In the genomic region with DNA sequence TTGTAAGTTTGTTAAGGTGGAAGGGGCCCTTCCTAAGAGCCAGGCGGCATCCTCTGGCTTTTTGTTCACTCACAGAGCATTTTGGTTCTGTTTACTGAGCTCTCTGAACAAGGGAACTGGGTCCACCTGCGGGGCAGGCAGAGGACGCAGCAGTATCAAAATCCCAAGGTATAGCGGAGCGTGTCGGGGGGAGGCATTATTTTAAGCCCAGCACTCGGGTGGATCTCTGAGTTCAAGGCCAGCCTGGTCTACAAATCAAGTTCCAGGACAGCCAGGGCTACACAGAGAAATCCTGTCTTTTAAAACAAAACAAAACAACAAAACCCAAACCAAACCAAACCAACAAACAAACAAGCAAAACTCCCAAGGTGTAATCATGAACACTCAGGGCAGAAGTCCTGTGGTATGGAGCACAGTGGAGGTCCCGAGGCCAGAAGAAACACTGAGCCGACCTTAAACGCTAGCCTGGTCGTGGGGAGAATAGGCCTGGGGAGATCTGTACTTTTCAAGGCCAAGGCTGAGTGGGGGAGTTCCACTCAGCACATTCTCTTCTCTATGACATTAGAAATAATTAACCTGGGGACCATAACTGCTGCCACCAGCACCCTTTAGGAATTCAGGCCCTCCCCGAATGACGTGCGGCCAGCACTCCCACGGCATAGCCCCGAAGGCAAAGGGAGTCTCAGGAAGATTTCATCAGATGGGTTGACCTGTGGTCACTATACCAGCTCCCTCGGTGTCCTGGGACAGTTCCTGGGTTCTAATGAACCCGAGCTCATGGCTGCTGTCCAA, we compare ENCODE assay signal across 11 mouse cellular contexts. TPM values are rescaled to one million over a fixed set of nuclear protein-coding genes. Genes with fewer than 3 reads are reported as not detected.
DNase-seq lines count a peak whose midpoint lies in the region; ATAC-seq and TF ChIP-seq lines count a peak whose summit lies in the region.
"Had no signal": no experiment of that assay in that cellular context is flagged by ENCODE, and none has a peak within 500 bp of the region (broad histone marks: within the 10 kb centered on the region; RNA-seq: fewer than 3 reads in every experiment).

No protein-coding gene starts in this region.

- no peaks in the 10 kb centered on the region for H3K79me2 ChIP-seq in heart, adult 2 months (replicated peaks; ENCODE audit: control insufficient read depth, insufficient read depth, low read length)

- peaks cover 4% of the 10 kb centered on the region for H3K4me1 ChIP-seq in heart, adult 2 months (ENCODE audit: control insufficient read depth, insufficient read depth, low read length)
- H3K4me1 ChIP-seq in embryonic facial prominence, embryonic 10.5 days, result peaks cover 27% of the 10 kb centered on the region
- H3K4me1 ChIP-seq in kidney, adult 2 months (ENCODE audit: control insufficient read depth, insufficient read depth, low read length), result peaks cover 11% of the 10 kb centered on the region; the same call in 1 of the 2 replicates
- H3K4me1 ChIP-seq in liver, embryonic 12.5 days, result peaks cover 17% of the 10 kb centered on the region

- TF ChIP-seq CTCF in heart, adult 2 months (IDR thresholded peaks at IDR 0.05), result no peak
- no peak for TF ChIP-seq CTCF in kidney, adult 2 months (conservative IDR thresholded peaks at IDR 0.05; ENCODE audit: insufficient read depth, insufficient read length, low read depth, low read length)
- TF ChIP-seq CTCF in layer of hippocampus, adult 2 months (conservative IDR thresholded peaks at IDR 0.05), result no peak

- WGBS in heart, adult 2 months, result 48% methylated on average over 18 of the region's 18 CpGs
- WGBS in embryonic facial prominence, embryonic 10.5 days, result 81% methylated on average over 18 of the region's 18 CpGs
- 34% methylated on average over 18 of the region's 18 CpGs for WGBS in kidney, adult 2 months
- WGBS in liver, embryonic 12.5 days (ENCODE audit: insufficient replicate concordance), result 66% methylated on average over 18 of the region's 18 CpGs

- H3K27ac ChIP-seq in heart, adult 2 months, result peak overlapping the region; percentile 88
- H3K27ac ChIP-seq in embryonic facial prominence, embryonic 10.5 days (replicated peaks), result peak overlapping the region; percentile 63
- peak overlapping the region; percentile 93 for H3K27ac ChIP-seq in kidney, adult 2 months (ENCODE audit: insufficient read depth, low read depth, low read length)
- no peak overlapping the region for H3K27ac ChIP-seq in liver, embryonic 12.5 days
- no peak overlapping the region for H3K27ac ChIP-seq in layer of hippocampus, adult 2 months
- H3K27ac ChIP-seq: liver, embryonic 13.5 days had no signal

- no peak for ATAC-seq in liver, embryonic 12.5 days

- no peaks in the 10 kb centered on the region; the same call in 1 of the 2 replicates for H3K36me3 ChIP-seq in heart, adult 2 months (ENCODE audit: control insufficient read depth, insufficient read depth, low read length)
- H3K36me3 ChIP-seq in embryonic facial prominence, embryonic 10.5 days (replicated peaks), result no peaks in the 10 kb centered on the region
- H3K36me3 ChIP-seq in kidney, adult 2 months (ENCODE audit: control insufficient read depth, insufficient read depth, low read length), result no peaks in the 10 kb centered on the region
- H3K36me3 ChIP-seq in liver, embryonic 12.5 days, result no peaks in the 10 kb centered on the region
- H3K36me3 ChIP-seq: liver, embryonic 13.5 days had no signal

- intact Hi-C loops in heart, adult 2 months (cut with DNase I), result no loop called here

- H3K9ac ChIP-seq in heart, adult 2 months (ENCODE audit: low read depth, low read length), result peak overlapping the region; percentile 64
- no peak overlapping the region for H3K9ac ChIP-seq in liver, embryonic 12.5 days
- H3K9ac ChIP-seq: liver, embryonic 13.5 days had no signal

- no peaks in the 10 kb centered on the region for H3K27me3 ChIP-seq in heart, adult 2 months (ENCODE audit: control insufficient read depth, insufficient read depth, low read length)
- H3K27me3 ChIP-seq in embryonic facial prominence, embryonic 10.5 days (replicated peaks; ENCODE audit: low read depth, poor library complexity, severe bottlenecking), result peaks cover 20% of the 10 kb centered on the region
- H3K27me3 ChIP-seq in kidney, adult 2 months (replicated peaks; ENCODE audit: control insufficient read depth, insufficient read depth, low read length), result no peaks in the 10 kb centered on the region
- H3K27me3 ChIP-seq in liver, embryonic 12.5 days (replicated peaks), result peaks cover 22% of the 10 kb centered on the region

- TF ChIP-seq POLR2A in heart, adult 2 months (IDR thresholded peaks at IDR 0.05; ENCODE audit: insufficient read depth, low read depth, low read length), result 0 out of 2 replicates have a peak, but pooled peaks have one; percentile 21
- no peak for TF ChIP-seq POLR2A in kidney, adult 2 months (IDR thresholded peaks at IDR 0.05; ENCODE audit: low read depth, low read length)

- no peaks in the 10 kb centered on the region for H3K9me3 ChIP-seq in embryonic facial prominence, embryonic 10.5 days
- no peaks in the 10 kb centered on the region for H3K9me3 ChIP-seq in liver, embryonic 12.5 days (replicated peaks)
- H3K9me3 ChIP-seq: liver, embryonic 13.5 days had no signal

- peak overlapping the region; percentile 40 for H3K4me3 ChIP-seq in heart, adult 2 months
- H3K4me3 ChIP-seq in embryonic facial prominence, embryonic 10.5 days, result peak overlapping the region; percentile 42
- H3K4me3 ChIP-seq in kidney, adult 2 months (ENCODE audit: insufficient read depth, low read depth, low read length), result peak overlapping the region; percentile 49
- H3K4me3 ChIP-seq in liver, embryonic 12.5 days, result no peak overlapping the region
- H3K4me3 ChIP-seq in layer of hippocampus, adult 2 months, result no peak overlapping the region
- H3K4me3 ChIP-seq: liver, embryonic 13.5 days had no signal

- DNase-seq in heart, adult 2 months, result peak; percentile 17 to 40
- DNase-seq in heart, adult 18-20 months, result no peak
- no peak for DNase-seq in embryonic facial prominence, embryonic 10.5 days (ENCODE audit: low spot score)
- DNase-seq in kidney, adult 2 months, result peak; percentile 83
- no peak for DNase-seq in layer of hippocampus, adult 2 months (ENCODE audit: low spot score in 2 of 2)
- no peak for DNase-seq in thymus, postnatal 36 days
- DNase-seq in spleen, adult 12 weeks (ENCODE audit: low spot score), result no peak
- DNase-seq: liver, embryonic 13.5 days; right cerebral cortex, postnatal 4 days had no signal

- no peak for TF ChIP-seq EP300 in heart, adult 2 months (IDR thresholded peaks at IDR 0.05; ENCODE audit: insufficient read depth, low read depth, low read length)

- peak overlapping the region; percentile 0; the same call in 1 of the 2 replicates for H3K4me2 ChIP-seq in liver, embryonic 12.5 days
- H3K4me2 ChIP-seq: liver, embryonic 13.5 days had no signal

RNA-seq across cellular contexts. Expression of a gene that starts 10.4 kb away (rescaled TPM):
- total RNA-seq in heart, adult 2 months (2021), result 10 to 100 TPM; 42.5 to 51.6 TPM
- polyA plus RNA-seq in heart, adult 2 months (2012; rRNA removed), result 39.2 TPM in 2 replicates
- total RNA-seq in heart, adult 18-20 months (2021), result 10 to 100 TPM; 40.1 to 42.6 TPM
- polyA plus RNA-seq in embryonic facial prominence, embryonic 10.5 days (2016; fragmentation: Nextera tagmentation; extraction: Ambion mirVana), result 13.5 and 15.9 TPM in 2 replicates
- 50.6 and 54.8 TPM in 2 replicates for polyA plus RNA-seq in kidney, adult 2 months (2012; rRNA removed)
- polyA plus RNA-seq in liver, embryonic 12.5 days (2016; fragmentation: Nextera tagmentation; extraction: Ambion mirVana), result 14.1 and 14.5 TPM in 2 replicates
- 10 to 100 TPM; 88.7 to 94.8 TPM for total RNA-seq in layer of hippocampus, adult 2 months (2021)

RNA-seq across cellular contexts. Expression of a gene that starts 28.8 kb away (rescaled TPM):
- 10 to 100 TPM; 46.4 to 48.9 TPM for total RNA-seq in heart, adult 2 months (2021)
- 61.7 and 69.0 TPM in 2 replicates for polyA plus RNA-seq in heart, adult 2 months (2012; rRNA removed)
- 10 to 100 TPM; 50.4 to 53.2 TPM for total RNA-seq in heart, adult 18-20 months (2021)
- 64.7 and 64.9 TPM in 2 replicates for polyA plus RNA-seq in embryonic facial prominence, embryonic 10.5 days (2016; fragmentation: Nextera tagmentation; extraction: Ambion mirVana)
- 161 and 182 TPM in 2 replicates for polyA plus RNA-seq in kidney, adult 2 months (2012; rRNA removed)
- polyA plus RNA-seq in liver, embryonic 12.5 days (2016; fragmentation: Nextera tagmentation; extraction: Ambion mirVana), result 47.2 and 51.0 TPM in 2 replicates
- 100 to 1,000 TPM; 278 to 305 TPM for total RNA-seq in layer of hippocampus, adult 2 months (2021)

RNA-seq across cellular contexts. Expression of a gene that starts 41.7 kb away (rescaled TPM):
- total RNA-seq in heart, adult 2 months (2021), result 10 to 100 TPM; 41.4 to 41.9 TPM
- polyA plus RNA-seq in heart, adult 2 months (2012; rRNA removed), result 9.3 and 13.6 TPM in 2 replicates
- 10 to 100 TPM; 39.9 to 40.9 TPM for total RNA-seq in heart, adult 18-20 months (2021)
- 136 and 137 TPM in 2 replicates for polyA plus RNA-seq in embryonic facial prominence, embryonic 10.5 days (2016; fragmentation: Nextera tagmentation; extraction: Ambion mirVana)
- 13.3 and 16.7 TPM in 2 replicates for polyA plus RNA-seq in kidney, adult 2 months (2012; rRNA removed)
- 89.0 and 93.5 TPM in 2 replicates for polyA plus RNA-seq in liver, embryonic 12.5 days (2016; fragmentation: Nextera tagmentation; extraction: Ambion mirVana)
- 10 to 100 TPM; 70.4 to 82.6 TPM for total RNA-seq in layer of hippocampus, adult 2 months (2021)

RNA-seq across cellular contexts. Expression of a gene that starts 42.5 kb away (rescaled TPM):
- not detected for total RNA-seq in heart, adult 2 months (2021)
- 0.31 TPM in 1 of 2 replicates, not detected in the other for polyA plus RNA-seq in heart, adult 2 months (2012; rRNA removed)
- total RNA-seq in heart, adult 18-20 months (2021), result not detected
- 0.59 and 0.64 TPM in 2 replicates for polyA plus RNA-seq in embryonic facial prominence, embryonic 10.5 days (2016; fragmentation: Nextera tagmentation; extraction: Ambion mirVana)
- polyA plus RNA-seq in kidney, adult 2 months (2012; rRNA removed), result 0.13 and 0.31 TPM in 2 replicates
- polyA plus RNA-seq in liver, embryonic 12.5 days (2016; fragmentation: Nextera tagmentation; extraction: Ambion mirVana), result 0.22 TPM in 1 of 2 replicates, not detected in the other
- not detected for total RNA-seq in layer of hippocampus, adult 2 months (2021)
- total RNA-seq: hematopoietic stem cell, adult 5-6 weeks had no signal

Comparison
In these comparisons a context has a peak if more than half of its experiments do, and no peak if none do; other contexts are left out.
1. DNase-seq: peak in heart, adult 2 months (2 of 2) and kidney, adult 2 months (single experiment); none in heart, adult 18-20 months (0 of 2), embryonic facial prominence, embryonic 10.5 days (single experiment), layer of hippocampus, adult 2 months (0 of 2), thymus, postnatal 36 days (0 of 2) and spleen, adult 12 weeks (single experiment).
2. H3K27ac ChIP-seq: peak in heart, adult 2 months (single experiment), embryonic facial prominence, embryonic 10.5 days (single experiment) and kidney, adult 2 months (single experiment); none in liver, embryonic 12.5 days (single experiment) and layer of hippocampus, adult 2 months (single experiment).
3. H3K4me3 ChIP-seq: peak in heart, adult 2 months (single experiment), embryonic facial prominence, embryonic 10.5 days (single experiment) and kidney, adult 2 months (single experiment); none in liver, embryonic 12.5 days (single experiment) and layer of hippocampus, adult 2 months (single experiment).